Mouse (Mus musculus): ENCODE data around the gene Tmem131.

Gene Tmem131

DNA sequence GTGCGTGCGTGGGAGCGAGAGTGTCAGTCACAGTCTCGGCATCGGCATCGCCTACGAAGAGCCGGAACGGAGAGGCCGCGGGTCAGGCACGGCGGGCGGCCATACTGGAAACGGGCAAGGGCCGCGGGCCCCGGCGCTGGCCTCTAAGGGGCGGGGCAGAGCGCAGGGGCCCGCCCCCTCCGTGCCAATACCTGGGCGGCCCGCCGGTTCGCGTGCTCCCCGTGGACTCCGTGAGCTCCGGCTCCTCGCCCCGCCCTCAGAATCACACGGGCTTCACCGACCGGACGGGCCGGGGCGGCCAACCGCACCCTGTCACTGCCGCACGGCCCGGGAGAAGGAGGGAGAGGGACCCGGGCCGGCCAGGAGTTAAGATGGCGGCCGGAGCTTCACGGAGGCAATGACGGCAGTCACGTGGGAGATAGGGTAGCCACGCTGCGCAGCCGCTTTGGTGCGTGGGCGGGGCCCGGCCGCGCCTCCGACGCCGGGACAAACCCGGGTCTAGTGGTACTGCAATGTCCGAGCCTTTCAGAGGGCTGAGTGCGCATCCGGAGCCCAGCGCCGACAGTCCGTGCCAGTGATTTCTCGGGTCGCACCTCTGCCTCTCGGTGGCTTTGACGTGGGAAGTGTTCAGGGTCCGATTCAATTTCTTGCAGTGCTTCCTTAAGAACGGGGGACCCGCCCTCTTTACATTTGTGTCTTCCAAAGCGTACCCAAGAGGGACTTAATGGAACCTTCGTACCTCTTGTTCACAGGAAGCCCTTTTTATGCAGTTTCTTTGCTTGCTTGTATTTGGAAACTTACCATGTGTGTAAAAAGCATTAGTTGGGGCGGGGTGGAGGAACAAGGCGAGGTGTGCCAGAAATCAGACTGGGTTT lies 3.7 kb downstream of the Tmem131 start:
- DNase-seq (ENCODE audit: extremely low read depth, insufficient read length, low spot score): peak; percentile 97

DNA sequence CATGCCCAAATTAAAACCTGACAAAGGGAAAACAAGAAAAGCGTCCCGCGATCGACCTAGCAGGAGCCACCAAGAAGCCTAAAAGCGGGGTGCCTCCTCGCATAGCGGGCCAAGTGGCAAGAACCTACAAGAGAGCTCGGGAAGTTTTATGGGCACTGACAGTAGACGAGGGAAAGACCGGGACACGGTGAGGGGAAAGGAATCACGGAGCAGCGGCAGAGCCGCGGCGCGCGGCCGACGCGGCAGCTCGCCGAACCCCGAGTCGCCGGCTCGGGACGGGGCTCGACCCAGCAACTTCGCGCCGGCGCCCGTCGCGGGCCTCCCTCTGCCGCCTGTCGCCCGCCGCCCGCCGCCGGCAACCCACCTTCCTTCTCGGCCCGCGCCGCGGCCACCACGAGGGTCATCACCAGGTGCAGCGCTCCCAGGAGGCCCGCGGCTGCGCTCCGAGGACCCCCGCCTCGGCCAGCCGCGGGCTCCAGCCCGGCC lies 4.6 kb downstream of the Tmem131 start:
- DNase-seq (ENCODE audit: extremely low read depth, insufficient read length, low spot score): peak; percentile 48

DNA sequence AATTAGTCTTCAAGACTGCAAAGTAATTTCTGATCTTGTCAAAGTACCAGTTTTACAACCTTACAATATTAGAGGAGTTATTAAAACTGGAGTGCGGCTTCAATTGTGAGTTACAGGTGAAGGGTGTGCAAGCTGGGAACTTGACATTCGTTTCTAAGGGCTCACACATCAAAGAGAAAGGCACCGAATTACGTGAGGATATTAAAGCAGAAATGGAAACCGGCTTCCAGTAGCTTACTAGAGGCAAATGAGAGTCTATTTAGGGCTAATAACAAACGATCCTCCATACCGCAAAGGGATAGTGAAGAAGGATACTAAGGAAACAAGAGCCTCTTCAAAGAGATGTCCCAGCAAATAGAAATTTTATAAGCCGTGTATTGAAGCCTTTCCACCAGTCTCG lies 5.1 kb downstream of the Tmem131 start:
- no peak for DNase-seq (ENCODE audit: extremely low read depth, insufficient read length, low spot score)

DNA sequence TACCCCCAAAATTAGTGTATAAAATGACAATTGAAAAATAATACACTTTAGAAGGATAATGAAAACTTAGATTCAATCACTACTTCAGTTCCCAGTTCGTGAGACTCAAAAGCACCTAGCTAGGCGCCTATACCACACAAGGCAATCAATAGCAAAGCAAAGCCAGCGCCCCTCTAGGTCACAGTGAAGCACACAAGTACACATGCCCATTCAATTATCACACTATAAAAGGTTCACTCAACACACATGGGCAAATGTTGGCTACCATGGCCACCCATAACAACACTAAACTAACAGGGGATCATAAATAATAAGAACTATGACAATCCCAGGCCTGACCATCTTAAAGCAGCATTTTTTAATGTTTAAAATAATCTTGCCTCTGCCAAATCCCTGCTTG lies 5.8 kb downstream of the Tmem131 start:
- DNase-seq (ENCODE audit: extremely low read depth, insufficient read length, low spot score): no peak

DNA sequence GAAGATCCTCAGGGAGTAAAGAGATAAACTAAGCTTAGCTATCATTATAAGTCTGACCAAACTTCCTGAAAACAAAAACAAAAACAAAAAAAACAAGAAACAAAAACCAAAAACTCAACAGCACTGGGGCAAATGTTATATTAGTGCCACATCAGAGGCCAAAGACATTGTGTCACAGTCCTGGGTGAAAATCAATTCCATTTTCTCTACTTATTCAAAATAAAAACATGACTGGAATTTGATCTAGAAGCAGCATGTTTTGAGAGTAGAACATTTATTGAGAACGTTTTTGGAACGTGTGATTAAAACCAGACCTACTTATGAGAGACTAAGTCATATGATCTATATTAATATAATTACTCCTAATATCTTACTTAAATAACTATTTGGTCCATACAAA lies 6.5 kb downstream of the Tmem131 start:
- DNase-seq (ENCODE audit: extremely low read depth, insufficient read length, low spot score): no peak

DNA sequence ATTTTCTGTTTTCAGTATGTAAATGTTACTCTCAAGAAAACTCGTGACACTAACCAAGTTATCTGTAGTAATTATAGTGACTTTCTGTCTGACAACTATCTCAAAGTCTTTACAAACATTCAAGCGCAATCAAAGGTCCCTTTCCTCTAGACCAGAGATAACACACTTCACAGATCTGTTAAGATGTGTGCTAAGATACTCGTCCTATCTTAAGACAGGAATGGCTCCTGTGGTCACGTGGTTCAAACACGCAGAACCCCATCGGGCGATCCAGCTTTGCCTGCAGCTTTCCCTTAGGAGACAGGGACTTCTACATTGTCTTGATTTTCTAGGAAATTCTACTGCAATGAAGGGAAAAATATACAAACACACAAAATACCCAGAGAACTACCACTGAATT lies 6.9 kb downstream of the Tmem131 start:
- DNase-seq (ENCODE audit: extremely low read depth, insufficient read length, low spot score): no peak

DNA sequence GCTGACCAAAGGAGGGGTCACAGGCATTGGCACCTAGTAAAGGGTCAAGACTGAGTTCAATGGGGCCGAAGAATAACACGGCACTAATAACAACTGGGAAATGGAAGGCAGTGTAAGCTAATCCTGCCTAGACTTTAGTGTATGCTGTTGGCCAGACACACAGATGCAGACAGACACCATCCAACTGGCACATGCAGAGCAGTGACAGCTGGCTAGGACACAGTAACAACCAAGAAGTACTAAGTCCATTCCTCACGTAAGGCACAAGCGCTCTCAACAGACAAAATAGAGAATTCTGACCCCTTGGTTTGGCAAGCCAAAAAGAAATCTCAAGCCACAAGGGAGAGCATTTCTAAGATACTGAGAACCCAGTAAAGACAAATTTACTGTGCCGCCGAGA lies 8.7 kb downstream of the Tmem131 start:
- DNase-seq (ENCODE audit: extremely low read depth, insufficient read length, low spot score): no peak

DNA sequence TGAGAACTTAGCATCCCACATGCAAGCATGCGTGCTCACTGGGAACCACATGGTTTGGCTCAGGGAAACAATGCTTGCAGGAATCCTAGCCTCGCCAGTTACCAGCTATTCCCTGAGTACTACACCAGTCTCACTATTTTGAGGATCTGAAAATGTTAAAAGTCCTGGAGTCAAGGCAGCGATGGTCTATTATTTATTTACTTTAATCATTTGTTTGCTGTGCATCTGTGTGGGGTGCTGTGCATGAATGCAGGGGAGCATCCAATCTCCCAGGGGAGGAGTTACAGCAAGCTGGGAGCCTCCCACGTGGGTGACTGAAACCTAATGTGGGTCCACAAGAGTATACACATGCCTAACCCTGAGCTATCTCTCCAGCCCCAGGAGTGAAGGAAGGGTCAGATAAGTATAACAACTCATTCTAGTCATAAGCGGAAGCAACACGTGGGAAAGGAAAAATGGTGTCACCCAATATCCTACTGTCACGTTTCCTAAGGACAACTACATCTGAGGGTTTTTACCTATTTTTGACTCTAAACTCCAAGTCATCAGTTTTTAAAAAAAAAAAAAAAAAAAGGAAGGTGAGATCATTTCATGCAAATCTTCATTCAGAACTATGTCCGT lies 9.4 kb downstream of the Tmem131 start:
- DNase-seq (ENCODE audit: extremely low read depth, insufficient read length, low spot score): no peak

DNA sequence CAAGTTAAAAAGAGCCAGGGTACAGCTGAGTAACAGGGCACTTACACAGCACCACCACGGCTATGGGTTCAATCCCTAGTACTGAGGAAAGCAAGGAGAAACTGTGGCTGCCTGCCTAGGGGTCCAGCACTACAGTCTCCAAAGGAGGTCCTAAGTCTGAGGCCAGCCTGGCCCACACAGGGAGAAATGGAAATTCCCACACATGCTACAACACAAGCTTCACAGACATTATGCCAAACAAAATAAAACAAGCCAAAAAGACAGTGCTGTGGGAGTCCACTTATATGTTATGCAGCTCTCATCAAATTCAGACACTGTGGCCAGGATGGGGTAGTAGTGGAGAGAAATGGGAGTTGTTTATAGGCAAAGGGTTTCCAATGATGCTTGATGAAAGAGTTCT lies 11.2 kb downstream of the Tmem131 start:
- no peak for DNase-seq (ENCODE audit: extremely low read depth, insufficient read length, low spot score)

DNA sequence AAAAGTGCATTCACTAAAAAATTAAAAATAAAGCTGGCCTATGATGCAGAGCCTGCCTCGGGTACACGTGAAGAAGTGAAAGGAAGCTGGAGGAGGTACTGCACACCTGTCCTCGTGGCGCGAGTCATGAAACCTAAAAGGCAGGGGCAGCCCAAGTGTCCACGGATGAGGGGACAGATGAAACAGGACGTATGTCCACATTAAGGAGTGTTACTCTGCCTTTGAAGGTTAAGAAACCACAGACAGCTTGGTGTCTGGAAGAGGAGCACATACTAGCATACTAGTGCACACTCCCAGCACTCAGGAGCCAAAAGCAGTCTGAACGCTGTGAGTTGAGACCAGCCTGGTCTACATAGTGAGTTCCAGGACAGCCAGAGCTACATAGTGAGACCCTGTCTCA lies 12.6 kb downstream of the Tmem131 start:
- DNase-seq (ENCODE audit: extremely low read depth, insufficient read length, low spot score): no peak

DNA sequence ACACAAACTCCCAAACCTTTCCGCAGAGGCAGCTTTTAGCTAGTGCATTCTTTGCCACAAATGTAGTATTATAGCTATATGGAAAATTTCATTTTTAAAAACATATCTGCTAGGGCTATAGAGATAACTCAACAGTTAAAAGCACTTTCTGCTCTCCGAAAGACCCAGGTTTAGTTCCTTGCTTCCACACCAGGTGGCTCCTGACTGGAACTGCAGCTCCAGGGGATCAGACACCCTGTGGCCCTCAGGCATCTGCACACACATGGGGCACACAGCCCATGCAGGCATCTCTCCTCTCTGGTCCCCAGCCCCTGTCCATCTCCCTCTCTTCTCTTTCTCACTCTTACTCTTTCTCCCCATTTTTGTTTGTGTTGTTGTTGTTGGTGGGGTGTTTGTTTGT lies 13.5 kb downstream of the Tmem131 start:
- DNase-seq (ENCODE audit: extremely low read depth, insufficient read length, low spot score): no peak

DNA sequence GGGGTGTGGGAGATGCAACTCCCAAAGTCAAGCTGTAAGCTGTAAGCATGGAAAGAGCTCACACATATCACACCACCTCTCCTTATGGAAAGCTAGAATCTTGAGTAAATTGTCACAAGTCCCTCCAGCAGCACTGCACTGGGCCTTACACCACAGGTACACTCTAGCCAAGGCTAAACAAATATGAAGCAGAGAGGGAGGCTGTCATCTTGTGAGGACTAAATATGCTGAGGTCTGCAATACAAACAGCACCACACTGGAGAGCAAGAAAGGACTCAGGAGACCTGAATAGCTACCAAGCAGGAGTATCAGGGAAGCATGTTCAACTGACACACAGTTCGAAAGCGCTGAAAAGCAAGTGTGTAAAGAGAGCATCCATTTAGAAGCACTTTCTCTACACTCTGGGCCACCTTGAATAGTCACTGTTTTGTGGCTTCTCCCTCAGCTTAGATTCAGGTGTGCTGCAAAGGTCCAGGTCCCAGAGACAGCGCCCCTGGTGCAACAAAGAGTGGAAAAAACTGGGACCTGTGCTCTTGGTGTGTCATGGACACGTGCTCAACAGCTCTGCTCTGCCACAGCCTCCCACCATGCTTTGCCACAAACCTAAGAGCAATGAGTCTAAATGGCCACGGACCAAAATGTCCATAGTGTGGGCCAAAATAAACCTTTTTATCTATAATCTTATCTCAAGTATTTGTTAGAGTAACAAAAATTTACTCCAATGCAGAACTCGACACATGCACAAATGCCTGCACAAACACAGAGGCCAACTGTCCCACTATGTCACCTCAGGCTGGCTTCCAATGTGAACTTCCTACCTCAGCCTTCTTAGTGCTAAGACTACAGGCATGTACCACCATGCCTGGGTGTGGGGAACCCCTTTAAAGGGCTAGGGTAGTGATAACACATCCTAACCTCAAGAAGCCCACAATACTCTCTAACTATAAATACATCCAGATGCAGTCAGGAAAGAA lies 14.8 kb downstream of the Tmem131 start:
- no peak for DNase-seq (ENCODE audit: extremely low read depth, insufficient read length, low spot score)

DNA sequence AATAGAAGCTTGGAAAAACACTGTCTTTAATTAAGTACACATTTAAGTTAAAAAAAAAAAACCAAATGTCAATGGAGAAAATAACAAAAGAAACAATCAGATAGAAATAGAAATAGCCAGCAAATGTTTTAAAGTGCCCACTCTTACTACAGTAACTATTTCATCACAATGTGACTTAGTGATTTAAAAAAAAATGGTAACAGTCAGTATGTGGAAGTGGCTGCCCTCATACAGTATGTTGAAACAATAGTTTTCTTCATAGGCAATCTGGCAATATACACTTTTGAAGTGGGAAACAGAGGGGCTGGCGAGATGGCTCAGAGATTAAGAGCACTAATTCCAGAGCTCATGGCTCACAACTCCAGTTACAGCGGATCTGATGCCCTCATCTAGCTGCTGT lies 15.9 kb downstream of the Tmem131 start:
- DNase-seq (ENCODE audit: extremely low read depth, insufficient read length, low spot score): no peak

DNA sequence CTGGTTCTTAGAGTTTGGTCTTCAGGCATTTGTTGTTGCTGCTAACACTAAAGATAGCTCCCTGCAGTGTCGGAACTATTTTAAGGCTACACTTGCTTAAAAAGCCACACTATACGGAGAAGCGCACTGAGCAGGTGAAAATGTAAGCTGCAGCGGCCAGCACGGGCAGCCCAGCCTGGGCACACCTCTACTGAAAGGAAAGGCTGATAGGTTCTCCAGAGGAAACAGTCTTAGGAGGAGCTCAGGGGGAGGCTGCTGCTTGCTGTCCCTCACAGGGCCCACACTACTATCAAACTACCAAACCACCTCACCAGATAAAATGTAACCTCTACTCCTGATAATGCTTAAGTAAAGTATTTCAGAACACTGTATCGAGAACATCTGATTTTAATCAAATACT lies 16.7 kb downstream of the Tmem131 start:
- no peak for DNase-seq (ENCODE audit: extremely low read depth, insufficient read length, low spot score)

DNA sequence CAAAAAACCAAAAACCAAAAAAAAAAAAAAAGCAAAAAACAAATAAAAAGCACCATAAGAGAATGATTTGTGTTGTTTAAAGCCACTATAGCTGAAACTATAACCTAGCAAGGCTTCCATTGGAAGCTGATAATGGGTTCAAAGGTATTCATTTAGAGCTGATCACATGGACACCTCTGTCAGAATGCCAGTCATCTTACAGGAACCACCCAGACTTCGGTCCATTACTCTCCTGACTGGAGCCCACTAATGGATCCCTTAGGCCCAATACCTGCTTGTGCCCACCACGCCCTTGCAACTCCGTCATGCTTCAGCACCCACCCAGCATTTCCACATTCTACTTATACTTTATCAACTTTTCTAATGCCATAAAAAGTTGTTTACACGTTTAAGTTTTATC lies 17.2 kb downstream of the Tmem131 start:
- no peak for DNase-seq (ENCODE audit: extremely low read depth, insufficient read length, low spot score)

DNA sequence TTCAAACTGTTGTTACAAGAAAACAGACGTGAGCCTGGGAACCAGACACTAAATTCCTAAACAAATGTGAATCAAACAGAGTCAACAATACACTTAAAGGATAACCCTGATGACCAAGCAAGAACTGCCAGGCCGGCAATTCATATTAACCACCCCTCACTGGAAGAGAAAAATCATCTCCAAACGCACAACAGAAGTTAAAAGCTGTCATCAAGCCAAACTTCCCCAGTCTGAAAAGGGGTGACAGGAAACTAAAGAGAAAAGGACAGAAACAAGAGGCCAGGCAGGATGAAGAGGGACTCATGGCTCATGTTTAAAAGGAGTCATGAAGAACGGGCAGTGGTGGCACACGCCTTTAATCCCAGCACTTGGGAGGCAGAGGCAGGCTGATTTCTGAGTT lies 17.7 kb downstream of the Tmem131 start:
- no peak for DNase-seq (ENCODE audit: extremely low read depth, insufficient read length, low spot score)

DNA sequence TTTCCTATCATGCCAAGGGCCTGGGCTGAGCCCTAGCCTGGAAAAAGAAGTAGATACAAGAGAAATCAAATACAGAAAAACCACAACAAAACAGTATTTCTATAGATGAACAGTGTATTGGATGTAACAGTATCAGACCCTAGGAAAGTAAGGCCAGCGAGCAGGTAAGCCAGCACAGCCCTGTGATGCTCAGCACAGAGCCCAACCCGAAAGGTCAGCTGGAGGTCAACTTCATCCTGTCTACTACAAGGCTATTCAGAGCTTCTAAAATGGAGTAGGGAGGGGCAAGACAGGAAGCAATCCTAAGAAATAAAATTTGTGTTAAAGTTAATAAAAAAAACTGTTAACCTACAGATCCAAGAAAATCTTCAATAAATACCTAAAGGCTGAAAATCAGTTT lies 18.6 kb downstream of the Tmem131 start:
- DNase-seq (ENCODE audit: extremely low read depth, insufficient read length, low spot score): no peak

DNA sequence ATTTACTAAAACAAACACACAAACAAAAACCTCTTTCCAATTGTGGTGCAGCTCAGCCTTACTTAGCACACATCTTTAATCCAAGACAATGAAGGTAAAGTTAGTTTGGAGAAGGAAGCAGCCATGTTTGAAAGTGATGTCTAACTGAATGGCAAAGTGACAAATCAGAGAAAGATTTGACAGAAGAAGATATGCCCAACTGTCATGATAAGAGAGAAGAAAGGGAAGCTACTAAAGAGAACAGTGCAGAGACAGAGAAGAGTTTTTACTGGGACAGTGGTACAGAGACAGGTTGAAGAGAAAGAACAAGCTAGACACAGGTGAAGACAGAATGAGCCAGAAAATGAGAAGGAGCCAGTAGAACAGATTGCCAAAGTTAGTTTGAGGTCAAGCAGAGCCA lies 19.6 kb downstream of the Tmem131 start:
- no peak for DNase-seq (ENCODE audit: extremely low read depth, insufficient read length, low spot score)

DNA sequence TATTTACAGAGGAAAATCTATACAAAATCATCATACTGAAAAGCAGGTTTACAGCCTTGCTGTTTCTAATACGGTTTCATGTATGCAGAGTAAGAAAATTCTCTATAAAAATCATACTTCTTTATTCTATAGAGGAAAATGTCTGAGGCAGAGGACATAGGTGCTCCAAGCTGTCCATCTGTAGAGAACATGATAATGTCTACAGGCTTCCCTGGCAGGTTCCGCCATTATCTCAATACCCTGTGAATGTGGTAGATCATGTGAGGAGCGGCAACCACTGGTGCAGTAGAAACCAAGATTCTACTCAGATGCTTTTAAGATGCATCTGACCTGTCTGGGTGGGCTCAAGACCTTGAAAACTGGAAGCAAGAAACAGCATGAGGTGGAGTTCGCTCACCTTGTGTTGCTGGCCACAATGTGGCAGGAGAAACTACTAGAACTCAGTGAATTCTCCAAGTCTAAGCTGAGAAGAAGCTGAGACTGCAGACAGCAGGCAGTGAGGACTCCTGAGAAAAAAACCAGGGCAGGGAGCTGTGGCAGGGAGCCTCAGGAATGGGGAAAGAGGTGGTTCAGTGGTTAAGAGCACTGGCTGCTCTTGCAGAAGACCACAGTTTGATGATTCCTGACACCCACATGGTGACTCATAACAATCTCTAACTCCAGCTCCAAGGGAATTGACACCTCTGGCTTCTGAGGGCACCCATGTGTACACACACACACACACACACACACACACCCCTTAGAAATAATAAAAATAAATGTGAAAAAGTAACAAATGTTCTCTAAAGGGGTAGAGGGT lies 20.6 kb downstream of the Tmem131 start:
- peak; percentile 52 for DNase-seq (ENCODE audit: extremely low read depth, insufficient read length, low spot score)
